Mouse (Mus musculus): Measurements from ENCODE around the gene Sept1. TPM values are rescaled to one million over a fixed set of nuclear protein-coding genes. Genes with fewer than 3 reads are reported as not detected.
A peak's percentile ranks its signal among the peaks of the same experiment; 100 is the strongest.

The Sept1 gene
- 10 to 100 TPM; 12.6 to 14.5 TPM for total RNA-seq (2021)
- long read RNA-seq, experiment 1, partial matches to known transcripts = 1 of 4 reads
- long read RNA-seq, experiment 1, other reads (novel, unspliced or antisense) = 0 of 4 reads
- long read RNA-seq, experiment 2, partial matches to known transcripts = 3 of 9 reads
- long read RNA-seq, experiment 2, other reads (novel, unspliced or antisense) = 0 of 9 reads

GRCm38 (mm10) chr7:127232622-127233367 lies at the start of gene Sept1, which contains the start of gene Zfp553:
Gene Sept1, minus strand, starts transcription at chr7:127233130.
Gene Zfp553, plus strand, starts transcription at chr7:127233061.
- peak; percentile 68 to 71 for DNase-seq (ENCODE audit: low spot score in 2 of 2)

DNA sequence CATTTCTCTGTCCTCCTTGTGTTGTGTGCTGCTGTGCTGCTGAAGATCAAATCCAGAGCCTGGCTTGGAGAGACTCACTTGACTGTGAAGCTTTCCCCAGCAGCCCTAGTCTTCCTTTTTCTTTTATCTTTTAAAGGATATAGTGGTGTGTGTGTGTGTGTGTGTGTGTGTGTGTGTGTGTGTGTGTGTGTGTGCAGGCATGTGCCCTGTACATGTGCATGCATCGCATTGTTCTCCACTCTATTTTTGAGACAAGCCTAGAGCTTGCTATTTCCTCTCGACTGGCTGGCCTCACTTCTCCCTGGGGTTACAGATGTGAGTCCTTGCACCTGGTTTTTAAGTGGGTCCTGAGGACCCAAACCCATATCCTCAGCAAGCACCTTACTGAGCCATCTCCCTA lies 49.3 kb upstream of the Sept1 start:
- no peak for DNase-seq (ENCODE audit: low spot score in 2 of 2)

DNA sequence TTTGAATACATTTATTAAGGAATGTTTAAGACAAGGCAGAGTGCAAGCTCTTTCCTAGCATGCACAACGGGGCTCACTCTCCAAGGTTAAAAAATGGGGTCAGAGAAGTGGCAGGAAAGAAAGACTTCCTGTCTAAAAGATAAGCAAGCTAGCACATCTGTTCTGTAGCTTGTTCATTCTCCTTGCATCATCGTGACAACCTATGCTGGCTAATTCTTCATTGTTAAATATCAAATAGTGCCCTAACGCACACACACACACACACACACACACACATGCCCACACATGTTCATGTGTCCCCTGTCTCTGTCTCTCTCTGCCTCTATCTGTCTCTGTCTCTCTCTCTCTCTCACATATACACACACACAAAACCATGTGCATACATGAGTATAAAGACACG lies 48.2 kb upstream of the Sept1 start:
- no peak for DNase-seq (ENCODE audit: low spot score in 2 of 2)

GRCm38 (mm10) chr7:127280092-127280491 lies 47.2 kb upstream of the Sept1 start:
- no peak for DNase-seq (ENCODE audit: low spot score in 2 of 2)

DNA sequence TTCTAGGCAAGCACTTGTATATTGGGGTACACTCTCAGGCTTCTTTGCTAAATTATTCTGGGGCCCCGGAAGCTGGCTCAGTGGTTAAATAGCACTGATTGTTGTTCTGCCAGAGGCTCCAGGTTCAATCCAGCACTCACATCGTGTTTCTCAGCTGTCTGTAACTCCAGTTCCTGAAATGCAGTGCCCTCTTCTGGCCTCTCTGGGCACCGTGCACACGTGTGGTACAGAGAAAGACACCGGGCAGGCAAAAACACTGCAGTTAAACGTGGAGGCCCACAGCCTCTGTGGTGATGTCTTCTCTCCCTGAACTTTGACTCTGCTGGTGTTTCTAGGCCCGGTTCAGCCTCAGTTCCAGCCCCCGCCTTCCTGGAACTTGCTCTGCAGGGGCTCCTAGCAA lies 45.4 kb upstream of the Sept1 start:
- DNase-seq (ENCODE audit: low spot score in 2 of 2) = no peak

GRCm38 (mm10) chr7:127276519-127276961 lies 43.6 kb upstream of the Sept1 start:
- no peak for DNase-seq (ENCODE audit: low spot score in 2 of 2)

GRCm38 (mm10) chr7:127273925-127274789 lies 41.2 kb upstream of the Sept1 start, which contains the start of gene Sephs2:
Gene Sephs2, minus strand, starts transcription at chr7:127274055.
- DNase-seq (ENCODE audit: low spot score in 2 of 2) = peak; percentile 81 to 83

DNA sequence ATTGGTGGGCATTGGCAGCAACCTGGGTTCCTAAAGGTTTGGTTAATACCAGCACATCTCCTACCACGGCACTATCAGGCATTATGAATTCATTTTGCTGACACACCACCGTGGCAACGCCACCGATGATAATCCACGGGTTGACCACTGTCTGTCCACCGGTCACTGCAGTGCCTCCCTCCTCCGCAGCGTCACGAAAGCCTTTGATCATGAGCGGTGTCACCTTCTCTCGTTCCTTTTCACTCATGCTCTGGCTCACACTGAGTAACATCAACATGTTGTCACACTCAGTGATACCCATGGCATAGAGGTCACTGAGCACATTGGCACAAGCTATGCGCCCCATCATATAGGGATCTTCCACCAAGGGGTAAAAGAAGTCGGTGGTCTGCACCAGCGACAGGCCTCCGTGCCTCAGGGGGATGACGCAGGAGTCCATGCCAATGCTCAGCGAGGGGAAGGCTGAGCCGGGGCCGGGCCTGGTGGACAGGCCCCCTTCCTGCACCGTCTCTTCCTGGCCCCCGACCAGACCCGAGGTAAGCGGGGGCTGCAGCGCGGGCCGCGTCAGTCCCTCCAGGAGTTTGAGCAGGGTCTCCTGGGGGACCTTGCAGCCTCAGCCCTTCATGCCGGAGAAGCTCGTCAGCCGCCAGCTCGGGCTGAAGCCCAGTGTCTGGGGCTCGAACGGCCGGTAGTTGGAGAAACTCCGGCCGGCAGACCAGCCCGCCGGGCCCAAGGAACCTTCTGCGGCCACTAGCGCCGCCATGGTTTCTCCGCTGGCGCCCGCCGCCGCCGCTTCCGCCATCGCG lies 40.4 kb upstream of the Sept1 start:
- no peak for DNase-seq (ENCODE audit: low spot score in 2 of 2)

- no peak for DNase-seq (ENCODE audit: low spot score in 2 of 2)
Observed at GRCm38 (mm10) chr7:127272566-127272965, 39.6 kb upstream of the Sept1 start.

- no peak for DNase-seq (ENCODE audit: low spot score in 2 of 2)
Observed at GRCm38 (mm10) chr7:127271093-127271492, 38.2 kb upstream of the Sept1 start.

DNA sequence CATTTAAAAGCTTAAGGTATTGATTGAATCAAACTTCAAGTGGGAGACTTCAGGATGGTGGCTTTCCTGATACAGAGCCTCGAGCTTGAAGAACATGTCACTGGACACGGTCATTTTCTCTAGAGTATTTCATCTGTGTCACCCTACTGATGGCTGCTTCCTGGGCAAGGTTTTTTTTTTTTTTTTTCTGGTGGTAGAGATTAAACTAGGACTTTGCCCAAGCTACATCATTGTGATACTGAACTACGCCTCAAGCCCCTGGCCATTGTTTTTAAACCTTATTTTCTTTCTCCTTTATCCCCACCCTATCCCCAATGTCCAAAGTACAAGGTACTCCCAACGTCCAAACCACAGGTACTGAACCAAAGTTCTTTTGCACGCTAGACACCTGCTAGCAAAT lies 37.7 kb upstream of the Sept1 start:
- no peak for DNase-seq (ENCODE audit: low spot score in 2 of 2)

- DNase-seq (ENCODE audit: low spot score in 2 of 2) = no peak
Observed at GRCm38 (mm10) chr7:127270256-127270655, 37.3 kb upstream of the Sept1 start.

- DNase-seq (ENCODE audit: low spot score in 2 of 2) = no peak
Observed at GRCm38 (mm10) chr7:127263526-127263925, 30.6 kb upstream of the Sept1 start.

DNA sequence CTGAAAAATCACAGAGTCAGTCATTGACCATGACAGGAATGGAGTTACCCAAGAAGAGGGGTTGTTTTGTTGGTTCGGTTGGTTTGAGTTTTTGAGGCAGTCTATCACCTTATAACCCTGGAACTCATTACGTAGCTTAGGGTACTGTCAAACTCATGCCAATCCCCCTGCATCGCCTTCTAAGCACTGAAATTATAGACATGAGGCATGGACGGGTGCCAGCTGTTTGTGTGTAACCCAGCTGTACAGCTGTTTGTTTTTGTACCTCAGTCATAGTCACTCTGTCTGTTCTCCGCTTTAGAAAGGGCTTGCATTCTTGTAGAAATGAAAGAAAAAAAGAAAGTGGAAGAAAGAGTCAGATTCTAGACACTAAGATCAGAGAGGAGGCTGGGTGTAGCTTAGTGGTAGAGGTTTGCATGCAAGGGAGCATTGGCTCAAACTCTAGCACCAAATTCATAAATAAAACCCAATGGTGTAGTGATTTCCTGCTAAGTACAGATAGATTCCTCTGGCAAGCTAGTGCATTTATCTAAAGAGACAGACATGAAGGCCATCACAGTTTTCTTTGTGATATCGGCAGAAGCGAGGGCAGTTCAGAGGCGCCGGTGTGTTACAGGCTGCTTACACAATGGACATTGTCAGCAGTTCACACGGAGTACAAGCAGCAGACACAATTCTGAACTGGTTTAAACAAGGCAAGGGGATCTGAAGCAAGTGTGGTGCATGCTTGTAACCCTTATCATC lies 29.5 kb upstream of the Sept1 start:
- no peak for DNase-seq (ENCODE audit: low spot score in 2 of 2)

DNA sequence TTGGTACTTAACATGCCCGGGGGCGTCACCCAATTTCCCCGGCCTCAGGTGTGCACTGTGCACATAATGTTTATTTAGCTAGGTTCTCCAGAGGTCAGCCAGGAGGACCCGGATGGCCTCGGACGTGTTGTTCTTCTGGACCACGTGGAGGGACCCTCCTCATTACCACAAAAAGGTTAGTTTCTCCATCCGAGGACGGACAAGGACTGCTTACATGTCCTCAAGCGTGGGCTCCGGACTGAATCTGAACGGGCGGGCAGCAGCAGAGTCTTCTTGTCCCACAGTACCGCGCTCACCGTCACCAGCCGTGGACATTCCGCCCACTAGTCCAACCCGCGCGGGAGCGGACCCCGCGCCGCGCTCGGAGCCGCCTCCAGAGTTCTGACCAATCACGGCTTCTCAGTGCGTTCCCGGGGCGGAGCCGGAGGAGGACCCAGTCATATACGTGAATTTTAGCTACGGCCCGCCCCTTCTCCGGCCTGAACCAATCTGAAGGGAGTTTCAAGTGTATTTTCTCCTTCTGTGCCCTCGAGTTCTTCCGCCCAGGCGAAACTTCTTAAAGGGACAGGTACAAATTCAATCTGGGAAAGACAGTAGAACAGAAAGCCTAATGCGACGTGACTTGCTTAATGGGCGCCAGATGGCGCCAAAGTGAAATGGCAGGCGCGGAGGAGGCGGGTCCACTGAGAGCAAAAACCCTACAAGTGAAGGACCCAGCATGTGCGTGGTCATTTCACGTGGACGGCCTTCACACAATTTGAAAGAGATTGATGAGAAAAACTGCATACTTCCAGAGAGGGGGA lies 27.6 kb upstream of the Sept1 start, which contains the start of gene Dctpp1:
TSS of gene Dctpp1 (minus strand) at position 401 of the 803 bp plus-strand sequence.
- DNase-seq (ENCODE audit: low spot score in 2 of 2) = peak; percentile 80 to 91

DNA sequence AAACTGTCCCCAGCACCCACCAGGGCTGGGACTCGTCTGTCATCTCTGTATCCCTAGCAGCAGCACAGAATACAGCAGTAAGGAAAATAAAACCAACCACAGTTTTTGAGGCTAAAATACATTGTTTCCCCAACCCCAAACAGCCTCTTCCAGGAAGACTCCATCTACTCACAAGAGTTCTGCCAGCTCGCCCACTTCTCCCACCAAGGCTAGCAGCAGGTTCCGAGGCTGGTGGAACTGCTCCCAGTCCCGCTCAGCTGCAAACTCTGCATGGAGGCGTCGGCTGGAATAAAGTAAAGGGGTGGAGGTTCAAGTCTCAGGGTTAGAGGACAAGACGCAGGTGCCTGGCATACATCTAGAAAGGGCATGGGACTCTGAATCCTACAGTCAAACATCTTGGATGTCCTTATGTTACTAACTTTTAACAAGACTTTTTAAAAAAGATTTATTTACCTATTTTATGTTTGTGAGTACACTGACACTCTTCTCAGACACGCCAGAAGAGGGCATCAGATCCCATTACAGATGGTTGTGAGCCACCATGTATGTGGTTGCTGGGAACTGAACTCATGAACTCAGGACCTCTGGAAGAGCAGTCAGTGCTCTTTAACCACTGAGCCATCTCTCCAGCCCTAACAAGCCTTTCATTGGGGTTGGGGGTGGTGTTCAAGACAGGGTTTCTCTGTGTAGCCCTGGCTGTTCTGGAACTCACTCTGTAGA lies 26.4 kb upstream of the Sept1 start:
- DNase-seq (ENCODE audit: low spot score in 2 of 2) = no peak

DNA sequence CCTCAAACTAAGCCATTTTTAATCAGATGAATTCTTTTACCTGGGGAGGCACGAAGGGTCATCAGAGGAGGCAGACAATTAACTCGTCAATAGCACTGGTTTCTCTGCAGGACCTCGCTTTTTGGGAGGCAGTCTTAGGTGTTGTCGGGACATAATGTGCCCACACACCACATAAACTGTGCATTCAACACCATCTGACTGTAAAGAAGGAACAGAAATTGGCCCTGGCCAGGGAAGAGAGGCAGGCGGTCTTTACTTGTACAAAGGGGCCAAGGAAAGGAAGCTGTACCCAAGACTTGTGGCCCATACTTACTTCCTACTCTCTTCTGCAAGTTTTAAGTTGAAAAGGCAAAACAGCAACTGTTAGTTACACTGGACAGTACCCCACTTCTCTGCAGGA lies 23.6 kb upstream of the Sept1 start:
- no peak for DNase-seq (ENCODE audit: low spot score in 2 of 2)

DNA sequence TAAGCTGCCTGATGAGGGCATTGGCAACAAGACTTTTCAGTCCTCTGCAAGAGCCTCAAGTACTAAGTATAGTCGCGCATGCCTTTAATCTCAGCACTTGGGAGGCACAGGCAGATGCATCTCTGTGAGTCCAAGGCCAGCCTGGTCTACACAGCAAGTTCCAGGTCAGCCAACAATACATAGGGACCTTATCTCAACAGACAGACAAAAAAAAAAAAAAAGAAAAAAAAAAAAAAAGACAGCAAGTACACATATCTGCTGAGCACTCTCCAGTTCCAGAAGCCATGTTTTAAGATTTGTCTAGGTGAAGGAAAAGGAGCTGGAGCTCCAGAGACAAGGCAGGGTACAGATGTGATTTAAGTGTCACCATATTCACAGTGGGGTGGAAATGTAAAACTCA lies 23.0 kb upstream of the Sept1 start:
- no peak for DNase-seq (ENCODE audit: low spot score in 2 of 2)

- DNase-seq (ENCODE audit: low spot score in 2 of 2) = no peak
Observed at GRCm38 (mm10) chr7:127255008-127255407, 22.1 kb upstream of the Sept1 start.

All from adrenal gland, postnatal 4 days (tissue).